Mouse (Mus musculus): Measurements from ENCODE around the gene Gars. TPM values are rescaled to one million over a fixed set of nuclear protein-coding genes. Genes with fewer than 3 reads are reported as not detected.

The Gars gene
- polyA plus RNA-seq, 1 experiment from 2014 or later, result 100 TPM

- no peaks in the 10 kb centered on the region for H3K36me3 ChIP-seq (replicated peaks)
- peaks cover 31% of the 10 kb centered on the region for H3K4me1 ChIP-seq (replicated peaks)
- no peaks in the 10 kb centered on the region; the same call in 1 of the 2 replicates for H3K27me3 ChIP-seq
- H3K9me3 ChIP-seq (replicated peaks), result no peaks in the 10 kb centered on the region
- WGBS (ENCODE audit: insufficient replicate concordance), result 2% methylated on average over 12 of the region's 12 CpGs
- H3K4me3 ChIP-seq (replicated peaks), result peak overlapping the region; percentile 96
- peak overlapping the region; percentile 97 for H3K27ac ChIP-seq (replicated peaks)
- ATAC-seq (ENCODE audit: insufficient read depth), result peak; percentile 64
- peak overlapping the region; percentile 81 for H3K4me2 ChIP-seq
- peak overlapping the region; percentile 97 for H3K9ac ChIP-seq
These were observed 1.1 kb downstream of the Gars start for GRCm38 (mm10) chr6:55038671-55039445.

DNA sequence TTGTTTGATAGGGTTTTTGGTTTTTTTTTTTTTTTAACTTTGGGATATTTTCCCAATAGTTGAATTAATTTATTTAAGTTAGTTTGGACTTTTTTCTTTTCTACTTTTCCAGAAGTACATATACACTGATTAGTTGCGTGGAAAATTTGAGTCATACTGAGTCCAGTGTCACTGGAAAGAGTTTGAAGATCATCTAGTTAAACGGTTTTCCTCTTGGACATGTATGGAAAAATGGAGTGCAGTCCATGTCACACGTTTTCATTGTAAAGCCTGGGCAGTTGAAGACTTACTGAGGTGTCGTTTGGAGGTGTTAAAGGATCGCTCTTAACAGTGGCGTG is 1.6 kb downstream of the Gars start:
- Histone ChIP-seq H3K4me1 (replicated peaks) (peaks cover 31% of the 10 kb centered on the region), H3K36me3 (replicated peaks) (no peaks in the 10 kb centered on the region), H3K27ac (replicated peaks) (no peak overlapping the region), H3K9me3 (replicated peaks) (no peaks in the 10 kb centered on the region), H3K9ac (peak overlapping the region; percentile 97; the same call in 1 of the 2 replicates), H3K4me3 (replicated peaks) (peak overlapping the region; percentile 96), H3K4me2 (peak overlapping the region; percentile 81), H3K27me3 (no peaks in the 10 kb centered on the region)
- ATAC-seq (ENCODE audit: insufficient read depth), result no peak
- WGBS (ENCODE audit: insufficient replicate concordance), result 65% methylated on average over 6 of the region's 6 CpGs

GRCm38 (mm10) chr6:55040031-55040430 is 2.2 kb downstream of the Gars start:
- peaks cover 31% of the 10 kb centered on the region for H3K4me1 ChIP-seq (replicated peaks)
- H3K9me3 ChIP-seq (replicated peaks), result no peaks in the 10 kb centered on the region
- ATAC-seq (ENCODE audit: insufficient read depth), result no peak
- H3K36me3 ChIP-seq (replicated peaks), result no peaks in the 10 kb centered on the region
- H3K4me3 ChIP-seq (replicated peaks), result peak overlapping the region; percentile 96; the same call in 1 of the 2 replicates
- H3K27me3 ChIP-seq, result no peaks in the 10 kb centered on the region
- H3K9ac ChIP-seq, result no peak overlapping the region
- WGBS (ENCODE audit: insufficient replicate concordance), result 41% methylated on average over 1 of the region's 1 CpGs
- peak overlapping the region; percentile 81 for H3K4me2 ChIP-seq
- H3K27ac ChIP-seq (replicated peaks), result no peak overlapping the region

- H3K27ac ChIP-seq (replicated peaks), result no peak overlapping the region
- peaks cover 27% of the 10 kb centered on the region for H3K4me1 ChIP-seq (replicated peaks)
- no peak for ATAC-seq (ENCODE audit: insufficient read depth)
- H3K36me3 ChIP-seq (replicated peaks), result peaks cover 22% of the 10 kb centered on the region
- H3K27me3 ChIP-seq, result no peaks in the 10 kb centered on the region
- 81% methylated on average over 8 of the region's 8 CpGs for WGBS (ENCODE audit: insufficient replicate concordance)
- H3K4me3 ChIP-seq (replicated peaks), result no peak overlapping the region
- no peak overlapping the region for H3K4me2 ChIP-seq
- no peaks in the 10 kb centered on the region for H3K9me3 ChIP-seq (replicated peaks)
- H3K9ac ChIP-seq, result no peak overlapping the region
These were observed 5.4 kb downstream of the Gars start for GRCm38 (mm10) chr6:55043206-55043605.

DNA sequence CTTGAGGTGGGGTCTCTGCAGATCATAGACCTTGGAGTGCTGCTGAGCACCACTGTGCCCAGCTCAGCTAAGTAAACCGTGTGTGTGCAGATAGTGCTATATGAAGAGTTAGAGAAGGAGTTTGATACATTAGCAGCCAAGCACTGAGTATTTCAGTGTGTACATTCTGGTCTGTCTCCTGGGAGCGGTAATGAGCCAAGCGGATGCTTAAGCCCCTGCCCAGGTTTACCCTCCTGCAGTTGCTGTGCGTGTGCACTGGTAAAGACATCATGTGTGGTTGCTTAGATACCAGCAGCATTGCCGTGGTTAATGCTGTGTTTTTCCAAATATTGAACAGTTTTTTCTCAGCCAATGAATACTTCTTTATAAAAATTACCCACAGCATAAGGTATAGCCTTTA is 6.7 kb downstream of the Gars start:
- WGBS (ENCODE audit: insufficient replicate concordance), result 79% methylated on average over 5 of the region's 5 CpGs
- Histone ChIP-seq H3K4me1 (replicated peaks) (peaks cover 19% of the 10 kb centered on the region), H3K9me3 (replicated peaks) (no peaks in the 10 kb centered on the region), H3K36me3 (replicated peaks) (peaks cover 35% of the 10 kb centered on the region), H3K4me3 (replicated peaks) (no peak overlapping the region), H3K9ac (no peak overlapping the region), H3K27me3 (no peaks in the 10 kb centered on the region), H3K27ac (replicated peaks) (no peak overlapping the region), H3K4me2 (no peak overlapping the region)
- no peak for ATAC-seq (ENCODE audit: insufficient read depth)

DNA sequence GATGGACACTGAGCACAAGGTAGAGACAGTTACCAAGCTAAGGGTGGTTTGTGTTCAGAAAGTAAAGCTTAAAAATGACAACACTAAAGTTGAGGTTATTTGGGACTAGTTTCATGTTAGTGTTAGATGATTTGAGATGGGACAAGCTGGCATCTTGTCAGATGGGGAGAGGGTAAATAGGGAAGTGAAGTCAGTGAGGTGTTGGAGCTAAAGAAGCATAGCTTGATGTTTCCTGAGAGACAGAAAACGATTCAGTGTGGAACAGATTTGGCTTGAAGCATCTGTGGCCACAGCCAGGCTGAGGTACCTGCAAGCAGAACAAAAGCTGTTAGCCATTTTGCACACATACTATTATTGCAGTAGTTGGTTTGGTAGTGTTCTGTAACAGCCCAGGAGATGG is 7.5 kb downstream of the Gars start:
- H3K4me2 ChIP-seq, result no peak overlapping the region
- no peaks in the 10 kb centered on the region for H3K9me3 ChIP-seq (replicated peaks)
- no peaks in the 10 kb centered on the region for H3K27me3 ChIP-seq
- peaks cover 18% of the 10 kb centered on the region for H3K4me1 ChIP-seq (replicated peaks)
- H3K9ac ChIP-seq, result no peak overlapping the region
- 19% methylated on average over 1 of the region's 1 CpGs for WGBS (ENCODE audit: insufficient replicate concordance)
- no peak overlapping the region for H3K27ac ChIP-seq (replicated peaks)
- peaks cover 43% of the 10 kb centered on the region for H3K36me3 ChIP-seq (replicated peaks)
- no peak overlapping the region for H3K4me3 ChIP-seq (replicated peaks)
- ATAC-seq (ENCODE audit: insufficient read depth), result no peak

GRCm38 (mm10) chr6:55049186-55049585 is 11.4 kb downstream of the Gars start:
- ATAC-seq (ENCODE audit: insufficient read depth), result no peak
- 92% methylated on average over 10 of the region's 10 CpGs for WGBS (ENCODE audit: insufficient replicate concordance)
- H3K27me3 ChIP-seq, result no peaks in the 10 kb centered on the region
- H3K4me2 ChIP-seq, result no peak overlapping the region
- H3K9me3 ChIP-seq (replicated peaks), result no peaks in the 10 kb centered on the region
- peaks cover 80% of the 10 kb centered on the region for H3K36me3 ChIP-seq (replicated peaks)
- no peak overlapping the region for H3K9ac ChIP-seq
- no peak overlapping the region for H3K4me3 ChIP-seq (replicated peaks)
- no peak overlapping the region for H3K27ac ChIP-seq (replicated peaks)
- H3K4me1 ChIP-seq (replicated peaks), result peaks cover 9% of the 10 kb centered on the region

DNA sequence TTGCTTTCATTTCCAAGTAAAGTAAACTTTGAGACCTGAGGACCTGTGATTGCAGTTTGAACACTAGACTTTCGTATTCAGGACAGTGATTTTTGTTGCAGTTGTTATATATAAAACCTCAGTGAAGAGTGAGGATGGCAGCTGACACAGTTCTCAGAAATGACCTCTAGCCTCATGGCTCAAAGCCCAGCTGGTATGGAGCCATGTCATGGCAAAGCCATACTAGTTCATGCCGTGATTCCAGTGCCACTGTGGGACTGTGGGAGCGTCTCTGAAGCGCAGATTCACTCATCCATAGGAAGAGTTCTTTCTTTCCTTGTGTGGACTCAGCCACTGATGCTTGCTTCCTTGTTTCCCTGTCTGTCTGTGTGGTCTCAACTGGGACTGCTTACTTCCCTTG is 16.7 kb downstream of the Gars start:
- 90% methylated on average over 4 of the region's 4 CpGs for WGBS (ENCODE audit: insufficient replicate concordance)
- H3K27ac ChIP-seq (replicated peaks), result no peak overlapping the region
- H3K36me3 ChIP-seq (replicated peaks), result peaks cover 95% of the 10 kb centered on the region
- no peaks in the 10 kb centered on the region for H3K9me3 ChIP-seq (replicated peaks)
- H3K4me3 ChIP-seq (replicated peaks), result no peak overlapping the region
- ATAC-seq (ENCODE audit: insufficient read depth), result no peak
- H3K9ac ChIP-seq, result no peak overlapping the region
- H3K4me2 ChIP-seq, result no peak overlapping the region
- no peaks in the 10 kb centered on the region for H3K27me3 ChIP-seq
- H3K4me1 ChIP-seq (replicated peaks), result peaks cover 5% of the 10 kb centered on the region

- Histone ChIP-seq H3K4me1 (replicated peaks) (no peaks in the 10 kb centered on the region), H3K9ac (no peak overlapping the region), H3K36me3 (replicated peaks) (peaks cover 95% of the 10 kb centered on the region), H3K4me3 (replicated peaks) (no peak overlapping the region), H3K9me3 (replicated peaks) (no peaks in the 10 kb centered on the region), H3K27me3 (no peaks in the 10 kb centered on the region), H3K4me2 (no peak overlapping the region), H3K27ac (replicated peaks) (no peak overlapping the region)
- no peak for ATAC-seq (ENCODE audit: insufficient read depth)
- WGBS (ENCODE audit: insufficient replicate concordance), result 77% methylated on average over 3 of the region's 3 CpGs
These were observed 19.6 kb downstream of the Gars start for GRCm38 (mm10) chr6:55057427-55057826.

- no peak overlapping the region for H3K27ac ChIP-seq (replicated peaks)
- H3K9me3 ChIP-seq (replicated peaks), result no peaks in the 10 kb centered on the region
- peaks cover 12% of the 10 kb centered on the region; the same call in 1 of the 2 replicates for H3K4me1 ChIP-seq (replicated peaks)
- no peak overlapping the region for H3K9ac ChIP-seq
- no peak overlapping the region for H3K4me2 ChIP-seq
- H3K4me3 ChIP-seq (replicated peaks), result no peak overlapping the region
- peaks cover 95% of the 10 kb centered on the region for H3K36me3 ChIP-seq (replicated peaks)
- no peak for ATAC-seq (ENCODE audit: insufficient read depth)
- H3K27me3 ChIP-seq, result no peaks in the 10 kb centered on the region
- WGBS (ENCODE audit: insufficient replicate concordance), result 83% methylated on average over 7 of the region's 7 CpGs
These were observed 22.5 kb downstream of the Gars start for GRCm38 (mm10) chr6:55060241-55060825.

- Histone ChIP-seq H3K27me3 (no peaks in the 10 kb centered on the region), H3K4me3 (replicated peaks) (no peak overlapping the region), H3K4me1 (replicated peaks) (peaks cover 12% of the 10 kb centered on the region; the same call in 1 of the 2 replicates), H3K9ac (no peak overlapping the region), H3K4me2 (no peak overlapping the region), H3K36me3 (replicated peaks) (peaks cover 95% of the 10 kb centered on the region), H3K27ac (replicated peaks) (no peak overlapping the region), H3K9me3 (replicated peaks) (no peaks in the 10 kb centered on the region)
- WGBS (ENCODE audit: insufficient replicate concordance), result 86% methylated on average over 11 of the region's 11 CpGs
- ATAC-seq (ENCODE audit: insufficient read depth), result no peak
These were observed 23.5 kb downstream of the Gars start for GRCm38 (mm10) chr6:55061328-55061727.
